Mouse (Mus musculus) embryonic fibroblast, embryonic 13.5 days (primary cell): ENCODE measurements around the gene Fam78b. TPM values are rescaled to one million over a fixed set of nuclear protein-coding genes. Genes with fewer than 3 reads are reported as not detected.

Source experiments
- H3K27ac ChIP-seq: 2 replicates; pipeline ENCODE4 v1.5.1; 2012; ENCODE audit warnings: low read length, control low read depth, inconsistent platforms; ENCODE audit not compliant: insufficient read depth
- H3K4me1 ChIP-seq: 2 replicates; pipeline ENCODE4 v1.6.1; 2011; ENCODE audit warnings: low read length; ENCODE audit not compliant: control insufficient read depth, insufficient read depth
- H3K4me3 ChIP-seq: 2 replicates; pipeline ENCODE4 v1.5.1; 2011; ENCODE audit warnings: mild to moderate bottlenecking, control low read depth, low read length; ENCODE audit not compliant: insufficient read depth
- CTCF ChIP-seq: IDR thresholded peaks from 2 replicates; pipeline ENCODE4 v1.5.1; 2011; ENCODE audit warnings: mild to moderate bottlenecking, control low read depth, low read length, moderate library complexity, borderline replicate concordance; ENCODE audit not compliant: insufficient read depth
- POLR2A ChIP-seq: IDR thresholded peaks from 2 replicates; pipeline ENCODE4 v1.6.1; 2011; ENCODE audit warnings: low read depth, mild to moderate bottlenecking, control low read depth, low read length, moderate library complexity
- polyA plus RNA-seq: library from polyadenylated mRNA; stranded (reverse); fragments of >200 nt; gene quantifications from 2 replicates; pipeline ENCODE4 v1.2.4, GENCODE M21; 2011; ENCODE audit warnings: low read depth; ENCODE audit not compliant: missing spikeins, insufficient read length

Gene Fam78b
- polyA plus RNA-seq, 1 experiment, result 1.9 TPM

- no peaks in the 10 kb centered on the region for H3K4me1 ChIP-seq
- H3K4me3 ChIP-seq, result no peak overlapping the region
- TF ChIP-seq POLR2A (no peak), CTCF (no peak)
- no peak overlapping the region for H3K27ac ChIP-seq
Measured at GRCm38 (mm10) chr1:167065541-167065940, 64.3 kb downstream of the Fam78b start.

GRCm38 (mm10) chr1:167065986-167066385 lies 64.8 kb downstream of the Fam78b start:
- H3K4me1 ChIP-seq, result no peaks in the 10 kb centered on the region
- H3K4me3 ChIP-seq, result no peak overlapping the region
- TF ChIP-seq CTCF (no peak), POLR2A (no peak)
- no peak overlapping the region for H3K27ac ChIP-seq

- TF ChIP-seq POLR2A (no peak), CTCF (no peak)
- Histone ChIP-seq H3K4me1 (no peaks in the 10 kb centered on the region), H3K4me3 (no peak overlapping the region), H3K27ac (no peak overlapping the region)
Measured at GRCm38 (mm10) chr1:167066933-167067341, 65.7 kb downstream of the Fam78b start.

- H3K27ac ChIP-seq, result no peak overlapping the region
- H3K4me3 ChIP-seq, result no peak overlapping the region
- TF ChIP-seq CTCF (no peak), POLR2A (no peak)
- H3K4me1 ChIP-seq, result no peaks in the 10 kb centered on the region
Measured at GRCm38 (mm10) chr1:167069741-167070140, 68.5 kb downstream of the Fam78b start.

GRCm38 (mm10) chr1:167070306-167070705 lies 69.1 kb downstream of the Fam78b start:
- TF ChIP-seq POLR2A, result no peak
- no peak for TF ChIP-seq CTCF
- no peak overlapping the region for H3K27ac ChIP-seq
- no peaks in the 10 kb centered on the region for H3K4me1 ChIP-seq
- no peak overlapping the region for H3K4me3 ChIP-seq

- Histone ChIP-seq H3K4me1 (no peaks in the 10 kb centered on the region), H3K4me3 (no peak overlapping the region), H3K27ac (no peak overlapping the region)
- TF ChIP-seq POLR2A, result no peak
- TF ChIP-seq CTCF, result no peak
Measured at GRCm38 (mm10) chr1:167075726-167076125, 74.5 kb downstream of the Fam78b start.

- Histone ChIP-seq H3K4me1 (no peaks in the 10 kb centered on the region), H3K27ac (no peak overlapping the region), H3K4me3 (no peak overlapping the region)
- TF ChIP-seq CTCF (no peak), POLR2A (no peak)
Measured at GRCm38 (mm10) chr1:167079476-167079875, 78.3 kb downstream of the Fam78b start.

GRCm38 (mm10) chr1:167081946-167082345 lies 80.7 kb downstream of the Fam78b start:
- no peak overlapping the region for H3K4me3 ChIP-seq
- TF ChIP-seq POLR2A, result no peak
- TF ChIP-seq CTCF, result no peak
- no peaks in the 10 kb centered on the region for H3K4me1 ChIP-seq
- H3K27ac ChIP-seq, result no peak overlapping the region

- H3K4me3 ChIP-seq, result no peak overlapping the region
- H3K27ac ChIP-seq, result no peak overlapping the region
- H3K4me1 ChIP-seq, result no peaks in the 10 kb centered on the region
- TF ChIP-seq POLR2A (no peak), CTCF (no peak)
Measured at GRCm38 (mm10) chr1:167082506-167083100, 81.4 kb downstream of the Fam78b start.

- no peak overlapping the region for H3K4me3 ChIP-seq
Measured at GRCm38 (mm10) chr1:167083181-167083580, 82.0 kb downstream of the Fam78b start.

More at GRCm38 (mm10) chr1:167083181-167083580, 82.0 kb downstream of the Fam78b start:
- no peak overlapping the region for H3K27ac ChIP-seq
- H3K4me1 ChIP-seq, result no peaks in the 10 kb centered on the region
- no peak for TF ChIP-seq CTCF
- TF ChIP-seq POLR2A, result no peak
